Mouse (Mus musculus) cortical plate, adult 2 months (tissue): ENCODE results near the gene C1qbp. TPM values are rescaled to one million over a fixed set of nuclear protein-coding genes. Genes with fewer than 3 reads are reported as not detected.

ENCODE experiments used
- H3K27ac ChIP-seq: fragments of 200-500 bp; 2 replicates; pipeline ENCODE4 v1.5.1; 2012; ENCODE audit warnings: low read length, control low read depth, inconsistent platforms; ENCODE audit not compliant: insufficient read depth
- H3K4me1 ChIP-seq: fragments of 200-500 bp; 2 replicates; pipeline ENCODE4 v1.6.1; 2011; ENCODE audit warnings: low read length; ENCODE audit not compliant: control insufficient read depth, insufficient read depth
- H3K4me3 ChIP-seq: fragments of 200-500 bp; 2 replicates; pipeline ENCODE4 v1.5.1; 2011; ENCODE audit warnings: mild to moderate bottlenecking, low read length, control low read depth; ENCODE audit not compliant: insufficient read depth
- CTCF ChIP-seq: fragments of 200-500 bp; IDR thresholded peaks from 2 replicates; pipeline ENCODE4 v1.5.1; 2011; ENCODE audit warnings: mild to moderate bottlenecking, control low read depth, low read length; ENCODE audit not compliant: insufficient read depth; ENCODE audit errors: extremely low read depth
- POLR2A ChIP-seq: fragments of 200-500 bp; IDR thresholded peaks from 2 replicates; pipeline ENCODE4 v1.6.1; 2011; ENCODE audit warnings: mild to moderate bottlenecking, low read length, control low read depth; ENCODE audit not compliant: insufficient read depth; ENCODE audit errors: extremely low read depth
- polyA plus RNA-seq: library from polyadenylated mRNA; depleted of rRNA; stranded (reverse); fragments of >200 nt; gene quantifications from 2 replicates; pipeline ENCODE4 v1.2.3, GENCODE M21; 2012; rRNA removed

Gene C1qbp
- polyA plus RNA-seq, result 83.1 and 83.2 TPM in 2 replicates

GRCm38 (mm10) chr11:70982557-70983228 lies at the start of gene C1qbp:
TSS of gene C1qbp (minus strand) at chr11:70983026.
- Histone ChIP-seq H3K4me1 (no peaks in the 10 kb centered on the region), H3K27ac (0 out of 2 replicates have a peak within 1 kb of the TSS, but pooled peaks have one; percentile 18), H3K4me3 (peak within 1 kb of the TSS; percentile 83)
- TF ChIP-seq POLR2A (no peak), CTCF (peak; percentile 68)

GRCm38 (mm10) chr11:71032070-71032469 lies 49.2 kb upstream of the C1qbp start:
- Histone ChIP-seq H3K4me3 (peak overlapping the region; percentile 75), H3K4me1 (no peaks in the 10 kb centered on the region), H3K27ac (peak overlapping the region; percentile 86)
- no peak for TF ChIP-seq POLR2A
- TF ChIP-seq CTCF, result no peak

- H3K27ac ChIP-seq, result no peak overlapping the region
- no peak overlapping the region for H3K4me3 ChIP-seq
- H3K4me1 ChIP-seq, result no peaks in the 10 kb centered on the region
- TF ChIP-seq POLR2A (no peak), CTCF (peak; percentile 16; the same call in 1 of the 2 replicates)
Observed at GRCm38 (mm10) chr11:71029403-71030118, 46.7 kb upstream of the C1qbp start.

- no peak overlapping the region for H3K27ac ChIP-seq
- no peak for TF ChIP-seq POLR2A
- TF ChIP-seq CTCF, result no peak
- no peak overlapping the region for H3K4me3 ChIP-seq
- H3K4me1 ChIP-seq, result no peaks in the 10 kb centered on the region
Observed at GRCm38 (mm10) chr11:71028280-71028679, 45.5 kb upstream of the C1qbp start.

- Histone ChIP-seq H3K27ac (0 out of 2 replicates have a peak within 1 kb of the TSS, but pooled peaks have one; percentile 24), H3K4me1 (peaks cover 3% of the 10 kb centered on the region; the same call in 1 of the 2 replicates), H3K4me3 (peak within 1 kb of the TSS; percentile 64)
- TF ChIP-seq CTCF, result no peak
- peak; percentile 60; the same call in 1 of the 2 replicates for TF ChIP-seq POLR2A
Observed at GRCm38 (mm10) chr11:71019201-71020068, 36.6 kb upstream of the C1qbp start, which contains the start of the genes Mis12 and Derl2. TSS of gene Mis12 (plus strand) at chr11:71019611. TSS of gene Derl2 (minus strand) at chr11:71019841.

GRCm38 (mm10) chr11:71018416-71019200 lies 35.8 kb upstream of the C1qbp start:
- TF ChIP-seq POLR2A (no peak), CTCF (no peak)
- Histone ChIP-seq H3K4me1 (peaks cover 3% of the 10 kb centered on the region; the same call in 1 of the 2 replicates), H3K27ac (0 out of 2 replicates have a peak overlapping the region, but pooled peaks have one; percentile 24), H3K4me3 (peak overlapping the region; percentile 64)

GRCm38 (mm10) chr11:71017051-71017450 lies 34.2 kb upstream of the C1qbp start:
- H3K4me3 ChIP-seq, result no peak overlapping the region
- TF ChIP-seq CTCF, result no peak
- no peak for TF ChIP-seq POLR2A
- H3K4me1 ChIP-seq, result peaks cover 3% of the 10 kb centered on the region; the same call in 1 of the 2 replicates
- no peak overlapping the region for H3K27ac ChIP-seq

- TF ChIP-seq POLR2A (no peak), CTCF (no peak)
- Histone ChIP-seq H3K27ac (no peak overlapping the region), H3K4me3 (no peak overlapping the region), H3K4me1 (no peaks in the 10 kb centered on the region)
Observed at GRCm38 (mm10) chr11:71012743-71013142, 29.9 kb upstream of the C1qbp start.
